Mouse (Mus musculus) embryo, embryonic 11.5 days (tissue): Measurements from ENCODE around the gene Cst3.

Experiments used
- DNase-seq: peaks from one replicate; pipeline ENCODE4 v3.0.0-alpha.2; 2012; ENCODE audit warnings: low read depth, low spot score

Cst3 gene

GRCm38 (mm10) chr2:148856630-148857400 is 18.7 kb downstream of the Cst3 start:
- DNase-seq, result no peak

- peak; percentile 55 for DNase-seq
These were observed 24.2 kb downstream of the Cst3 start for GRCm38 (mm10) chr2:148851116-148851906.

DNA sequence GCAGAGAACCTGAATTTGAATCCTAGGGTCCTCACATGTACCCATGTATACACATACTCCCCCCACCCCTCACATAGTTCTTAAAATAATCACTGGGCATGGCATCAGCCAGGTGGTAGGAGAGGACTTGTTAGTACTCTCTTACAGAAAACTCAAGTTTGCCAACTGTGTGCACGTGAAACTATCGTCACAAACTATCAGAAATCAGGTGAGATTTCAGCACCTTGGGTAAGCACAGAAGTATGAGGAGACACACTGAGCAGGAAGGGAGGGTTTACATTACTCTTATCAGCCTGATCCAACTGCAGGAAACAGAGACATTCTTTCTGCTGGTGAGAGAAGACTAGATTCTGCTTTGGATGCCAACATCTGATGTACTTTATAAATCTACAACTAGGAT is 36.3 kb downstream of the Cst3 start:
- DNase-seq, result no peak

- DNase-seq, result no peak
These were observed 37.3 kb downstream of the Cst3 start for GRCm38 (mm10) chr2:148838075-148838777.

DNA sequence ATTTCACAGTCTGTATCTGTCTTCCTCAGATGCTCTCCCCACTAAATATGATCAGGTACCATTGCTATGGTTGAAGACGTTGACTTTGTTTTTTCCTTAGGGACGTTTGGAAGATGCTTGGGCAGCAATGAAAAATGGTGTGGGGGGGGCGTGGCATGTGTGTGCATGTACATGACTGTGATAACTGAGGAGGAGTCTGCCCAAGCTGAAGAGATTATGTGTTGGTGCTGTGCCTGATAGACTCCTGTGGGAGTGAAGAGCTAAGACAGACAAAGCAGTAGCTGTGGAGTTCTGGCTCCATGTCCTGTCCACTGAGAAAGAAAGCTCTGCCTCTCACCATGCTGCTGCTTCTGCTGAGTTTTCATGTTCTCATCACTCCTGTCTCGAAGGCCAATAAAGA is 40.6 kb downstream of the Cst3 start, which contains the start of gene Cst9:
Gene Cst9 (plus strand): TSS at position 236 of the 400 bp plus-strand sequence.
- DNase-seq, result no peak

DNA sequence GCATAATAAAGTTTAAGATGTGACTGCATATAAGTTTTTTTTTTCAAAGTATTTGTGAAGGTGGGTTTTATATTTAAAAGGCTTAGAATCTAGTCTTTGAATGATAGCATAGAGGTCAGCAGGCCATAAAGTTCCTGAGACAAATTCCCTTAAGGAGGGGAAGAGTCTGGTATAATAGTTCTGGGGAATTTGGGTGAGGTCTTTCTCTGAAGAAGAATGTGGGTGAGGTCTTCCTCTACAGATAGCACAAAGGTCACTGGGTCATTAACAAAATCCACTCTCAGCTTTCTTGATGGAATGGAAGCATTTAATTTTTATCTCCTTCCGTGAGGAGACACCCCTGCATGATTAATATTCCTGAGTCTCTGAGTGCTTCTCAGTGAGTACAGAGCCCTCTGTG is 49.5 kb downstream of the Cst3 start:
- no peak for DNase-seq
